Mouse (Mus musculus) gastrocnemius, postnatal 4 days (tissue): ENCODE data around the gene Olfr433. TPM values are rescaled to one million over a fixed set of nuclear protein-coding genes. Genes with fewer than 3 reads are reported as not detected.

ENCODE experiments used
- total RNA-seq, 2 experiments: library from RNA; stranded (reverse); gene quantifications; 2 replicates each; pipeline ENCODE4 v1.2.3; 2021

The Olfr433 gene
- total RNA-seq, 2 experiments from 2014 or later = not detected

Other genes starting within 250 kb of the Olfr433 start
- 1 to 10 TPM; 1.0 to 1.4 TPM for gene Ifi211, start 127.7 kb upstream of the Olfr433 start, total RNA-seq
- 1 to 10 TPM; 6.1 to 7.1 TPM for gene Mndal, start 98.2 kb upstream of the Olfr433 start, total RNA-seq
- 1 to 10 TPM; 3.0 to 4.4 TPM for gene Ifi203, start 98.0 kb upstream of the Olfr433 start, total RNA-seq
- not detected for gene Ifi202b, start 58.0 kb upstream of the Olfr433 start, total RNA-seq
- gene Ifi205, start 8.9 kb upstream of the Olfr433 start, total RNA-seq = 1 to 10 TPM; 1.3 to 1.7 TPM
- not detected for gene Olfr432, start 8.5 kb downstream of the Olfr433 start, total RNA-seq
- gene Olfr430, start 25.9 kb downstream of the Olfr433 start, total RNA-seq = not detected
- not detected for gene Olfr429, start 43.6 kb downstream of the Olfr433 start, total RNA-seq
- gene Olfr427, start 56.2 kb downstream of the Olfr433 start, total RNA-seq = not detected
- not detected for gene Olfr231, start 80.5 kb downstream of the Olfr433 start, total RNA-seq
- gene Olfr424, start 90.8 kb downstream of the Olfr433 start, total RNA-seq = not detected
- not detected for gene Olfr420, start 114.9 kb downstream of the Olfr433 start, total RNA-seq
- under 1 TPM; 0.39 to 0.83 TPM for gene Spta1, start 132.1 kb downstream of the Olfr433 start, total RNA-seq
- gene Olfr419, start 211.4 kb downstream of the Olfr433 start, total RNA-seq = not detected